8 mouse cellular contexts compared by ENCODE assay signal in genomic region chr10:39369977-39370785, GRCm38 (mm10). TPM values are rescaled to one million over a fixed set of nuclear protein-coding genes. Genes with fewer than 3 reads are reported as not detected.
DNase-seq lines count a peak whose midpoint lies in the region; ATAC-seq and TF ChIP-seq lines count a peak whose summit lies in the region.

No protein-coding gene starts in this region.

- under 1% methylated on average over 67 of the region's 68 CpGs for WGBS in embryonic facial prominence, embryonic 12.5 days
- under 1% methylated on average over 50 of the region's 68 CpGs for WGBS in heart, embryonic 11.5 days (ENCODE audit: insufficient replicate concordance)
- 0% methylated on average over 37 of the region's 68 CpGs for WGBS in kidney, embryonic 14.5 days
- 1% methylated on average over 60 of the region's 68 CpGs for WGBS in liver, embryonic 16.5 days (ENCODE audit: insufficient replicate concordance)
- WGBS in neural tube, embryonic 14.5 days: under 1% methylated on average over 53 of the region's 68 CpGs

- peak overlapping the region; percentile 80 for H3K4me2 ChIP-seq in CH12.LX (ENCODE audit: insufficient read depth, low read depth, poor library complexity, severe bottlenecking)
- H3K4me2 ChIP-seq in embryonic facial prominence, embryonic 12.5 days (replicated peaks): peak overlapping the region; percentile 84
- H3K4me2 ChIP-seq in heart, embryonic 11.5 days: peak overlapping the region; percentile 89
- H3K4me2 ChIP-seq in kidney, embryonic 14.5 days (replicated peaks; ENCODE audit: low read depth, low read length): peak overlapping the region; percentile 76
- peak overlapping the region; percentile 89 for H3K4me2 ChIP-seq in liver, embryonic 16.5 days (ENCODE audit: low read depth, low read length)
- peak overlapping the region; percentile 77 for H3K4me2 ChIP-seq in neural tube, embryonic 14.5 days (ENCODE audit: low read depth, low read length)

- H3K4me3 ChIP-seq in CH12.LX (replicated peaks in 1 of 3; ENCODE audit: low read depth in 2 of 3, low read length in 2 of 3, poor library complexity in 1 of 3): peak overlapping the region; percentile 57 to 90 (median 80)
- H3K4me3 ChIP-seq in embryonic facial prominence, embryonic 12.5 days: peak overlapping the region; percentile 82
- H3K4me3 ChIP-seq in heart, embryonic 11.5 days (ENCODE audit: low read depth, low read length): peak overlapping the region; percentile 95
- H3K4me3 ChIP-seq in kidney, embryonic 14.5 days (ENCODE audit: low read length): peak overlapping the region; percentile 80
- H3K4me3 ChIP-seq in liver, embryonic 16.5 days (ENCODE audit: low read depth, low read length): peak overlapping the region; percentile 84
- peak overlapping the region; percentile 91 for H3K4me3 ChIP-seq in neural tube, embryonic 14.5 days (ENCODE audit: low read depth, low read length)

- H3K9me3 ChIP-seq in CH12.LX (replicated peaks; ENCODE audit: low read length): no peaks in the 10 kb centered on the region
- no peaks in the 10 kb centered on the region for H3K9me3 ChIP-seq in embryonic facial prominence, embryonic 12.5 days
- no peaks in the 10 kb centered on the region for H3K9me3 ChIP-seq in heart, embryonic 11.5 days (replicated peaks; ENCODE audit: control insufficient read depth, low read length)
- H3K9me3 ChIP-seq in kidney, embryonic 14.5 days (ENCODE audit: control insufficient read depth, low read length): no peaks in the 10 kb centered on the region
- no peaks in the 10 kb centered on the region for H3K9me3 ChIP-seq in liver, embryonic 16.5 days (replicated peaks; ENCODE audit: control insufficient read depth, low read length)
- no peaks in the 10 kb centered on the region for H3K9me3 ChIP-seq in neural tube, embryonic 14.5 days (ENCODE audit: control insufficient read depth, low read length)

- no peak for TF ChIP-seq EP300 in CH12.LX (IDR thresholded peaks at IDR 0.05; ENCODE audit: low read length)

- H3K79me2 ChIP-seq in CH12.LX (replicated peaks; ENCODE audit: control insufficient read depth, extremely low read depth, insufficient read depth, poor library complexity, severe bottlenecking): no peaks in the 10 kb centered on the region

- dilution Hi-C loops in CH12.LX (cut with MboI; ENCODE audit: extremely low pct_ligation_motif_present, extremely low pct_unique_long_range_greater_than_20kb, low sequenced_read_pairs): no loop called here

- peaks cover 0 to 21% of the 10 kb centered on the region in 2 experiments for H3K36me3 ChIP-seq in CH12.LX (replicated peaks in 1 of 2; ENCODE audit: control insufficient read depth in 1 of 2, insufficient read depth in 1 of 2, low read length in 1 of 2)
- H3K36me3 ChIP-seq in embryonic facial prominence, embryonic 12.5 days: no peaks in the 10 kb centered on the region
- no peaks in the 10 kb centered on the region for H3K36me3 ChIP-seq in heart, embryonic 11.5 days (ENCODE audit: control insufficient read depth, insufficient read depth, low read length)
- H3K36me3 ChIP-seq in kidney, embryonic 14.5 days (ENCODE audit: control insufficient read depth, insufficient read depth, low read length): no peaks in the 10 kb centered on the region
- no peaks in the 10 kb centered on the region for H3K36me3 ChIP-seq in liver, embryonic 16.5 days (ENCODE audit: control insufficient read depth, insufficient read depth)
- H3K36me3 ChIP-seq in neural tube, embryonic 14.5 days (ENCODE audit: control insufficient read depth, insufficient read depth, low read length): no peaks in the 10 kb centered on the region

- no peak for TF ChIP-seq CTCF in CH12.LX (conservative IDR thresholded peaks at IDR 0.05 in 1 of 2, IDR thresholded peaks at IDR 0.05 in 1 of 2; ENCODE audit: low read depth in 2 of 2, low read length in 2 of 2)

- peak overlapping the region; percentile 62 for H3K9ac ChIP-seq in CH12.LX (ENCODE audit: insufficient read depth, low read depth)
- peak overlapping the region; percentile 90 for H3K9ac ChIP-seq in embryonic facial prominence, embryonic 12.5 days
- peak overlapping the region; percentile 93 for H3K9ac ChIP-seq in heart, embryonic 11.5 days (ENCODE audit: low read depth, low read length)
- peak overlapping the region; percentile 83 for H3K9ac ChIP-seq in kidney, embryonic 14.5 days (ENCODE audit: low read depth, low read length)
- H3K9ac ChIP-seq in liver, embryonic 16.5 days (ENCODE audit: low read depth, low read length): peak overlapping the region; percentile 77
- H3K9ac ChIP-seq in neural tube, embryonic 14.5 days (replicated peaks; ENCODE audit: low read depth, low read length): peak overlapping the region; percentile 99

- in situ Hi-C loops in CH12.LX (cut with MboI; ENCODE audit: low pct_ligation_motif_present, low pct_unique_long_range_greater_than_20kb, low sequenced_read_pairs): no loop called here

- no peaks in the 10 kb centered on the region for H3K27me3 ChIP-seq in CH12.LX (replicated peaks)
- no peaks in the 10 kb centered on the region for H3K27me3 ChIP-seq in embryonic facial prominence, embryonic 12.5 days
- no peaks in the 10 kb centered on the region for H3K27me3 ChIP-seq in heart, embryonic 11.5 days (ENCODE audit: control insufficient read depth, insufficient read depth, low read length)
- H3K27me3 ChIP-seq in kidney, embryonic 14.5 days (ENCODE audit: control insufficient read depth, insufficient read depth, low read length): no peaks in the 10 kb centered on the region; the same call in 1 of the 2 replicates
- no peaks in the 10 kb centered on the region for H3K27me3 ChIP-seq in liver, embryonic 16.5 days (ENCODE audit: control insufficient read depth, insufficient read depth, low read depth, low read length)
- no peaks in the 10 kb centered on the region for H3K27me3 ChIP-seq in neural tube, embryonic 14.5 days (ENCODE audit: control insufficient read depth, insufficient read depth, low read length)

- DNase-seq in CH12.LX (ENCODE audit: extremely low read depth) (peak; percentile 18), adipocyte (ENCODE audit: low spot score) (no peak)
- peak; percentile 64 to 67 for DNase-seq in adrenal gland, adult 18-20 months (ENCODE audit: low spot score in 2 of 2)

- TF ChIP-seq POLR2A in CH12.LX (IDR thresholded peaks at IDR 0.05; ENCODE audit: low read depth, low read length): no peak

- ATAC-seq in embryonic facial prominence, embryonic 12.5 days (ENCODE audit: insufficient number of reproducible peaks, insufficient read depth, low FRiP score, low TSS enrichment): peak; percentile 73
- peak; percentile 67 for ATAC-seq in heart, embryonic 11.5 days (replicated peaks; ENCODE audit: insufficient number of reproducible peaks, low FRiP score, low TSS enrichment)
- ATAC-seq in kidney, embryonic 14.5 days (ENCODE audit: low FRiP score, low TSS enrichment): peak; percentile 73
- ATAC-seq in liver, embryonic 16.5 days (ENCODE audit: low read depth): peak; percentile 35
- ATAC-seq in neural tube, embryonic 14.5 days (ENCODE audit: low read depth): peak; percentile 59

- H3K27ac ChIP-seq in CH12.LX (ENCODE audit: insufficient read depth, low read depth): no peak overlapping the region
- peak overlapping the region; percentile 91 for H3K27ac ChIP-seq in embryonic facial prominence, embryonic 12.5 days
- H3K27ac ChIP-seq in heart, embryonic 11.5 days (ENCODE audit: low read depth, low read length): peak overlapping the region; percentile 87
- peak overlapping the region; percentile 70 for H3K27ac ChIP-seq in kidney, embryonic 14.5 days (ENCODE audit: low read depth, low read length)
- peak overlapping the region; percentile 73 for H3K27ac ChIP-seq in liver, embryonic 16.5 days (ENCODE audit: low read length)
- H3K27ac ChIP-seq in neural tube, embryonic 14.5 days (ENCODE audit: low read depth, low read length): peak overlapping the region; percentile 99

- TF ChIP-seq RAD21 in CH12.LX (IDR thresholded peaks at IDR 0.05; ENCODE audit: low read depth, low read length): no peak

- H3K4me1 ChIP-seq in CH12.LX (ENCODE audit: control insufficient read depth in 1 of 2, insufficient read depth in 2 of 2): peaks cover 0 to 35% of the 10 kb centered on the region in 2 experiments; a peak in 2 of 4 replicates
- H3K4me1 ChIP-seq in embryonic facial prominence, embryonic 12.5 days: peaks cover 25% of the 10 kb centered on the region
- peaks cover 25% of the 10 kb centered on the region for H3K4me1 ChIP-seq in heart, embryonic 11.5 days (ENCODE audit: control insufficient read depth, insufficient read depth, low read length)
- peaks cover 14% of the 10 kb centered on the region for H3K4me1 ChIP-seq in kidney, embryonic 14.5 days (ENCODE audit: control insufficient read depth, insufficient read depth, low read length)
- H3K4me1 ChIP-seq in liver, embryonic 16.5 days (ENCODE audit: control insufficient read depth, low read depth, low read length): peaks cover 19% of the 10 kb centered on the region
- peaks cover 38% of the 10 kb centered on the region for H3K4me1 ChIP-seq in neural tube, embryonic 14.5 days (ENCODE audit: control insufficient read depth, insufficient read depth, low read length)

TF ChIP-seq in CH12.LX, 34 proteins besides CTCF, POLR2A, EP300 and RAD21:
- TF ChIP-seq USF1 (IDR thresholded peaks at IDR 0.05; ENCODE audit: low read depth, low read length) (no peak), NRF1 (IDR thresholded peaks at IDR 0.05; ENCODE audit: low read depth, low read length) (peak; percentile 47), ELF1 (IDR thresholded peaks at IDR 0.05; ENCODE audit: low read depth, low read length) (no peak), ETS1 (conservative IDR thresholded peaks at IDR 0.05; ENCODE audit: low read depth, low read length) (no peak), UBTF (IDR thresholded peaks at IDR 0.05; ENCODE audit: low read depth, low read length) (peak; percentile 36; the same call in 1 of the 2 replicates)

RNA-seq across cellular contexts. Expression of gene Fyn, which starts 1.5 kb away (rescaled TPM):
- total RNA-seq in CH12.LX (2012; rRNA removed) (9.5 and 14.9 TPM in 2 replicates), CH12.LX (2014; rRNA removed) (17.4 and 19.9 TPM in 2 replicates)
- polyA plus RNA-seq in CH12.LX (2012; ENCODE audit: insufficient read length, low read depth): 42.4 and 43.9 TPM in 2 replicates
- 10 to 100 TPM; 41.4 to 46.2 TPM for total RNA-seq in adrenal gland, adult 18-20 months (2021)
- polyA plus RNA-seq in embryonic facial prominence, embryonic 12.5 days (2016; fragmentation: Nextera tagmentation; extraction: Ambion mirVana): 37.4 and 41.8 TPM in 2 replicates
- 17.2 and 17.9 TPM in 2 replicates for polyA plus RNA-seq in heart, embryonic 11.5 days (2014; fragmentation: Nextera tagmentation; extraction: Ambion mirVana)
- polyA plus RNA-seq in kidney, embryonic 14.5 days (2014; fragmentation: Nextera tagmentation; extraction: Ambion mirVana): 24.3 and 32.6 TPM in 2 replicates
- polyA plus RNA-seq in liver, embryonic 16.5 days (2015; fragmentation: Nextera tagmentation; extraction: Ambion mirVana): 4.5 and 5.9 TPM in 2 replicates
- 106 and 113 TPM in 2 replicates for polyA plus RNA-seq in neural tube, embryonic 14.5 days (2014; fragmentation: Nextera tagmentation; extraction: Ambion mirVana)
